Mouse (Mus musculus) heart, embryonic 14.5 days (tissue): ENCODE measurements around the gene Rab24. TPM values are rescaled to one million over a fixed set of nuclear protein-coding genes. Genes with fewer than 3 reads are reported as not detected.

ENCODE experiments used
- ATAC-seq: fragments of 200-750 bp; cut with Nextera tagmentation; 2 replicates; pipeline ENCODE4 v1.8.0; 2017; ENCODE audit warnings: low read depth, moderate TSS enrichment; ENCODE audit not compliant: insufficient number of reproducible peaks, insufficient read depth, low FRiP score
- H3K27ac ChIP-seq, 2 experiments: fragments of 200-500 bp in 1 of 2; fragments of 300-500 bp in 1 of 2; sonication (generic) in 1 of 2; replicated peaks in 1 of 2; 2 replicates each; pipeline ENCODE4 v1.5.1; 2012 to 2014; ENCODE audit warnings: low read depth in 2 of 2, low read length in 2 of 2, control low read depth in 1 of 2, mild to moderate bottlenecking in 1 of 2, mixed read lengths in 1 of 2; ENCODE audit not compliant: control insufficient read depth in 1 of 2, insufficient read depth in 1 of 2
- H3K27me3 ChIP-seq: fragments of 300-500 bp; sonication (generic); 2 replicates; pipeline ENCODE4 v1.6.1; 2014; ENCODE audit warnings: mild to moderate bottlenecking, low read length, control low read depth; ENCODE audit not compliant: control insufficient read depth, insufficient read depth
- H3K36me3 ChIP-seq: fragments of 300-500 bp; sonication (generic); 2 replicates; pipeline ENCODE4 v1.6.1; 2014; ENCODE audit warnings: mild to moderate bottlenecking, control low read depth, low read length, mixed read lengths; ENCODE audit not compliant: control insufficient read depth, insufficient read depth
- H3K4me1 ChIP-seq, 2 experiments: fragments of 200-500 bp in 1 of 2; fragments of 300-500 bp in 1 of 2; sonication (generic) in 1 of 2; 2 replicates each; pipeline ENCODE4 v1.6.1; 2012 to 2014; ENCODE audit warnings: low read length in 2 of 2, control low read depth in 1 of 2, mixed read lengths in 1 of 2; ENCODE audit not compliant: control insufficient read depth in 2 of 2, insufficient read depth in 2 of 2
- H3K4me2 ChIP-seq: fragments of 300-500 bp; sonication (generic); 2 replicates; pipeline ENCODE4 v1.6.1; 2014; ENCODE audit warnings: mild to moderate bottlenecking, low read length
- H3K4me3 ChIP-seq, 2 experiments: fragments of 200-500 bp in 1 of 2; fragments of 300-500 bp in 1 of 2; sonication (generic) in 1 of 2; 2 replicates each; pipeline ENCODE4 v1.5.1; 2012 to 2014; ENCODE audit warnings: low read length in 2 of 2, mild to moderate bottlenecking in 2 of 2, control low read depth in 1 of 2, low read depth in 1 of 2, moderate library complexity in 1 of 2; ENCODE audit not compliant: control insufficient read depth in 1 of 2, insufficient read depth in 1 of 2
- H3K9ac ChIP-seq: fragments of 300-500 bp; sonication (generic); 2 replicates; pipeline ENCODE4 v1.6.1; 2014; ENCODE audit warnings: mild to moderate bottlenecking, low read length
- H3K9me3 ChIP-seq: fragments of 300-500 bp; sonication (generic); 2 replicates; pipeline ENCODE4 v1.6.1; 2016; ENCODE audit warnings: low read length, control low read depth; ENCODE audit not compliant: control insufficient read depth
- WGBS: fragments of 180-500 bp; shearing (Covaris S2); extraction: QIAGEN DNeasy Blood & Tissue Kit; methylation state at CpG from one replicate; pipeline ENCODE4 v1.1.7; 2014; 5-methylcytosine and 5-hydroxymethylcytosine counted together
- polyA plus RNA-seq: library from polyadenylated mRNA; unstranded; fragments of >200 nt; fragmentation: Nextera tagmentation; extraction: Ambion mirVana; gene quantifications from 2 replicates; pipeline ENCODE4 v1.2.1, GENCODE M21; 2014

Gene Rab24
- polyA plus RNA-seq, 1 experiment from 2014 or later: 78.7 TPM

DNA sequence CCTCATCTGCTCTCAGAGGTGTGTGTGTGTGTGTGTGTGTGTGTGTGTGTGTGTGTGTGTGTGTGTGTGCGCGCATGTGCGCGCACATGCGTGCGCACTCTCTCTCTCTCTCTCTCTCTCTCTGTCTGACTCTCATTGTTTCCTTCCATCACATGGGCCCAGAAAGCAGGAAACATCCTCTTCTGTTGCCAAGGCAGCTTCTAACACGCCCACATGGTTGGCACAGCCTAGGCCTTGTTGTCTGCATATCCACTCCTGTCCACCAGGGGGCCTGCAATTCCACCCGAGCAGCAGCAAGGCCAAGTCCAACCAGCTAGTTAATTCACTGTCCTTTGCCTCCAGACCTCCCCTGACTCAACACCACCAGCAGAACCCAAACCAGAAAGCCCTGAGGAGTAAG lies 5.9 kb upstream of the Rab24 start:
- Histone ChIP-seq H3K4me1 (peaks cover 25 to 46% of the 10 kb centered on the region in 2 experiments; a peak in 3 of 4 replicates), H3K4me2 (peak overlapping the region; percentile 79; the same call in 1 of the 2 replicates), H3K9me3 (no peaks in the 10 kb centered on the region), H3K9ac (no peak overlapping the region; the same call in 1 of the 2 replicates), H3K27me3 (no peaks in the 10 kb centered on the region), H3K4me3 (no peak overlapping the region), H3K36me3 (peaks cover 37% of the 10 kb centered on the region), H3K27ac (peak overlapping the region; percentile 4 to 28; a peak in 1 of 4 replicates)
- ATAC-seq: peak; percentile 28; the same call in 1 of the 2 replicates
- 10% methylated on average over 4 of the region's 8 CpGs for WGBS

DNA sequence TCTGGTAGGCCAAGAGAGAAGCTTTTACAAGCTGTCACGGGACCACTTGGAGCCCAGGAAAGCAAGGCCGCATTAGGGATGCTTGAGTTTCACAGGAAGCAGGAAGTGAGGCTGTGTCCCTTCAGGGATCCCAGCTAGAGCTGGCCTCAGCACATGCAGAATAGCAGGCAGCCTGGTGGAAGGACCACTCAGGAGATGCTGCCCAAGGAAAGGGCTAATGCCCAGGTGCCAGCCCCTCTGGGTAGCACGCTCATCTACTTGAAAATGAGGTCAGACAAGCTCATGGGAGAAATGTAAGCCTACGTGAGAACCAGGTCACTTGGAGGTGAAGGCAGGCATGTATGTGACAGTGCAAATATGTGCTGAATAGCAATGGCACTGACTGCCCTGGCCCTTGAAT lies 5.4 kb upstream of the Rab24 start:
- 34% methylated on average over 4 of the region's 4 CpGs for WGBS
- no peak overlapping the region for H3K9ac ChIP-seq
- peaks cover 37% of the 10 kb centered on the region for H3K36me3 ChIP-seq
- no peaks in the 10 kb centered on the region for H3K9me3 ChIP-seq
- peaks cover 27 to 48% of the 10 kb centered on the region in 2 experiments; a peak in 3 of 4 replicates for H3K4me1 ChIP-seq
- H3K27ac ChIP-seq: peak overlapping the region; percentile 4 to 28; a peak in 1 of 4 replicates
- ATAC-seq: no peak
- H3K4me2 ChIP-seq: no peak overlapping the region
- H3K27me3 ChIP-seq: no peaks in the 10 kb centered on the region
- no peak overlapping the region for H3K4me3 ChIP-seq

DNA sequence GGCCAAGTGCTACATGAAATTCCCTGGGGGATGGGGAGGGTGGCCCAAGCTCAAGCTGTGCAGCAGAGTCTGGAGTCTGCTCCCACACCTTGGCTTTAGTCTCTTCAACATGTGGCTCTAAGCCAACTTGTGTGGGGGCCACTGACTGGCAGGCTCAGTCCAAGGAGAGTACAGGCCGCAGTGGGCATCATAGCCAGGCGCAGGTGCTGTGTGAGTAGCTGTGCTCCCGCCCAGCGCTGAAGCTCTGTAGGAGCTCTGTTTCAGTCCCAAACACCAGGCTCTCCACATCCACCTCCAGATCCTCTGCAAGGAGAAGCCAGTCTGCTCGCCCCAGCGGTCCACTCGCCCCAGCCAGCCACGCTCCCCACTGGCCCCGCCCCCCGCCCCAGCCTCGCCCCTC lies 3.9 kb upstream of the Rab24 start:
- Histone ChIP-seq H3K9ac (no peak overlapping the region), H3K4me2 (no peak overlapping the region), H3K4me1 (peaks cover 26 to 48% of the 10 kb centered on the region in 2 experiments), H3K36me3 (peaks cover 37% of the 10 kb centered on the region), H3K9me3 (no peaks in the 10 kb centered on the region), H3K27ac (no peak overlapping the region), H3K27me3 (no peaks in the 10 kb centered on the region), H3K4me3 (no peak overlapping the region)
- no peak for ATAC-seq
- WGBS: 80% methylated on average over 11 of the region's 11 CpGs

DNA sequence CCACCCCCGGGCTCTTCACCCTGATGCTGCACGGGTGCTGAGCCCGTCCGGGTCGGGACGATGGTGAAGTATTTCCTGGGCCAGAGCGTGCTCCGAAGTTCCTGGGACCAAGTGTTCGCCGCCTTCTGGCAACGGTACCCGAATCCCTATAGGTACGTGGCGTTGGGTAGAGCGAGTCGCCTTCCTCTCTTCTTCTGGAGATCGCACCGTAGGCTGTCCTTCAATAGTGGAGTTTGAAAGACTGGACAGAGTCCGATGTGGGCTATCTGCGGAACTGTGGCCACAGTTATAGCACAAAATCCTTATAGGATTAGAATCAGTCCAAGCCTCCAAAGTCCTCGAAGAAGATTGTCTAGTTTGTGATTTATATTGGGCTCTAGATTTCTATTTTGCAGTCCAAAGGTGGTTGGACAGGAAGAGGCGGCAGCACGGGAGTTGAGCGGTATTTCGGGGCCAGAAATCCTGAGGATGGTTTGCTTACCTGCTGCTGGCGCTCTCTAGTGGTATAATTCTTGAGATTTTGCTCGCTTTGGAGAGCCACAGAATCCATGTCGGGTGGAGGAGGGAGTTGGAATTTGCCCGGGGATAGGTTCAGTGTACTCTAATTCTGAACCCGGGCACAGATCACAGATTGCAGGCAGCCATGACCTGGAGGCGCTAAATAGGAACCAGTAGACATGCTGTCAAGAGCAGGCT lies 532 bp upstream of the Rab24 start:
- Histone ChIP-seq H3K9me3 (no peaks in the 10 kb centered on the region), H3K27me3 (no peaks in the 10 kb centered on the region), H3K4me3 (peak overlapping the region; percentile 84 to 91), H3K4me2 (peak overlapping the region; percentile 95), H3K27ac (peak overlapping the region; percentile 60 to 83), H3K36me3 (peaks cover 69% of the 10 kb centered on the region), H3K4me1 (peaks cover 12 to 33% of the 10 kb centered on the region in 2 experiments), H3K9ac (peak overlapping the region; percentile 95)
- under 1% methylated on average over 31 of the region's 31 CpGs for WGBS
- no peak for ATAC-seq

DNA sequence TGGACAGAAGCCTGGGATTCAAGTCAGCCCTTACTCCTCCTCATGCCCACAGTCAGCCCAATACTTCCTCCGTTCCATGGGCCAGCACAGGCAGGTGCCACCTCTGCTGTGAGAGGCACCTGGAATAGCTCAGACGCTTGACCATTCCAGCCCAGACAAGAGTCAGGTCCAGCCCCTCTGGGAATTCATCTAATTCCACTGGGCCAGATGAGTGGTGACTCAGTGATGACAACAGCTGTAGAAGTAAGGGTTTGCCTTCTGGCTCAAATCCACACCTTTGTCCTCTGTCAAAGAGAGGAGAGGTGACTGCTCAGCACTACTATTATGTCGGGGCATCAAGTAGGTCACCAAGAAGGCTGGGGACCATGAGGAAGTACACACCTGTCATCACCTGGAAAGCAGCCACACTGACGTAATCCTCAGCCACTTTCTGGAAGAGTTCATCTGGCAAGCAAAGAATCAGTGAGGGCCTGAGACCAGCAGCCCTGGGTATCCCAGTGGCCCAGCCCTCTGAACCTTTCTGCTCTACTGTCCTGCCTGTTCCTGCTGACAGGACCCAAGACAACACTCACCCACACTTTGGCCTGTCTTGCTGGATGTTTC lies 1.7 kb downstream of the Rab24 start, which contains the start of gene Prelid1:
Gene Prelid1 (plus strand): TSS at position 570 of the 603 bp plus-strand sequence.
- Histone ChIP-seq H3K4me3 (peak within 1 kb of the TSS; percentile 84 to 91), H3K27me3 (no peaks in the 10 kb centered on the region), H3K27ac (peak within 1 kb of the TSS in 1 of 2 experiments; percentile 83; a peak in 3 of 4 replicates), H3K9ac (peak within 1 kb of the TSS; percentile 95), H3K4me1 (peaks cover 12 to 31% of the 10 kb centered on the region in 2 experiments), H3K9me3 (no peaks in the 10 kb centered on the region), H3K36me3 (peaks cover 75% of the 10 kb centered on the region), H3K4me2 (peak within 1 kb of the TSS; percentile 95)
- no peak for ATAC-seq
- WGBS: 42% methylated on average over 4 of the region's 4 CpGs

DNA sequence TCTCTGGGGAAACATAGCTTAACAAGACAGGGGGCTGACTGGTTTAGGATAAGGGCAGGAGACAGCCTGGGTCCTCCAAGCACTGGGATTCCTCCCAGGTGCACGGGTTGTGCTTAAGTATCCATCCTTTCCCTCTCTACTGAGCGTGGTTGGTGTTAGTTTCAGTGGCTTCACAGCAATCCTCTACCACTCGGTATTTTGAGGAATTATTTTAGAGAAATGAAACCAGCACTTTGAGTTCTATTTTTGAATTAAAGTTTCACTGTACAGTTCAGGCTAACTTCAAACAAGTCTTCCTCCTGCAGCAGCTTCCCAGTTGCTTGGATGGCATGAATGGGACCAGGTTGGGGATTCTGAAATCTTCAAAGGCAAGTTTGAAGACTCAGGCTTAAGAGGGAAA lies 3.4 kb downstream of the Rab24 start:
- WGBS: 79% methylated on average over 3 of the region's 3 CpGs
- H3K27me3 ChIP-seq: no peaks in the 10 kb centered on the region
- peaks cover 77% of the 10 kb centered on the region for H3K36me3 ChIP-seq
- no peak for ATAC-seq
- H3K9me3 ChIP-seq: no peaks in the 10 kb centered on the region
- H3K4me1 ChIP-seq: peaks cover 11 to 22% of the 10 kb centered on the region in 2 experiments
- H3K9ac ChIP-seq: no peak overlapping the region
- H3K4me2 ChIP-seq: no peak overlapping the region
- no peak overlapping the region for H3K4me3 ChIP-seq
- H3K27ac ChIP-seq: no peak overlapping the region

DNA sequence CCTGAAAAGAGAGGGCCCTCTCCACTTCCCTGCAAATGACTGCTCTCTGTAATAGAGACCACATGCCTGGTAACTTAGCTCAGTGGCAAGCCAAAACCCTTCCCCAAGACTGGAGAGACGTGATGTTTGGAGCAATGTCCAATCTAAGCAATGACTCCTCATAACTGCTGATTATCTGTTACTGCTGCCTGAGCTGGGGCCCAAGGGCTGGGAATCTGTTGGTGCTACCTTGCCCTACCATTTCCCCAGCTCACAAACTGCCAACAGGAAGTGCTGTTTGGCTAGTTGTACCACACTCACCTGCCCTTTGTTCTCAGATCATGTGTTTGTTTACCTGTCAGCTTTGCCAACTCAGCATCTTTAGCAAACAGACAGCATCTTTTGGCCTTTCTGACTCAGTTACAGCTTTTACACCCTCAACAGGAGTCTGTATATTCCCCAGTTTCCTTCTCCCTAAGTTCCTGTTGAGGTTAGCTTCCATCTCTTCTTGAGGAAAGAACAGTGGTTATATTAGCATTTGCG lies 6.8 kb downstream of the Rab24 start:
- no peak overlapping the region for H3K4me3 ChIP-seq
- H3K27me3 ChIP-seq: no peaks in the 10 kb centered on the region

More for the DNA sequence above, 6.8 kb downstream of the Rab24 start:
- H3K27ac ChIP-seq: no peak overlapping the region
- 84% methylated on average over 2 of the region's 2 CpGs for WGBS
- H3K9ac ChIP-seq: no peak overlapping the region
- H3K4me2 ChIP-seq: no peak overlapping the region
- no peaks in the 10 kb centered on the region for H3K9me3 ChIP-seq
- H3K4me1 ChIP-seq: peaks cover 0 to 2% of the 10 kb centered on the region in 2 experiments; a peak in 1 of 4 replicates
- ATAC-seq: no peak
- H3K36me3 ChIP-seq: peaks cover 98% of the 10 kb centered on the region
